9 mouse cellular contexts compared by ENCODE assay signal in genomic region chr10:23811635-23812437, GRCm38 (mm10). TPM values are rescaled to one million over a fixed set of nuclear protein-coding genes. Genes with fewer than 3 reads are reported as not detected.
DNase-seq lines count a peak whose midpoint lies in the region; ATAC-seq and TF ChIP-seq lines count a peak whose summit lies in the region.
"Had no signal": no experiment of that assay in that cellular context is flagged by ENCODE, and none has a peak within 500 bp of the region (broad histone marks: within the 10 kb centered on the region; RNA-seq: fewer than 3 reads in every experiment).

No protein-coding gene starts in this region.

- ATAC-seq in forebrain, postnatal 0 days: peak; percentile 64
- ATAC-seq in intestine, embryonic 16.5 days: peak; percentile 80
- no peak for ATAC-seq in liver, embryonic 13.5 days (ENCODE audit: low read depth)

- peak; percentile 88 for TF ChIP-seq CTCF in forebrain, postnatal 0 days (IDR thresholded peaks at IDR 0.05; ENCODE audit: low read depth)

- peaks cover 6% of the 10 kb centered on the region; the same call in 1 of the 2 replicates for H3K36me3 ChIP-seq in forebrain, postnatal 0 days (ENCODE audit: insufficient read depth)
- H3K36me3 ChIP-seq in intestine, embryonic 16.5 days (ENCODE audit: control insufficient read depth, insufficient read depth, low read length): no peaks in the 10 kb centered on the region
- 0 out of 2 replicates have a peak, but pooled peaks cover 3% of the 10 kb centered on the region for H3K36me3 ChIP-seq in liver, embryonic 13.5 days

- H3K9ac ChIP-seq in forebrain, postnatal 0 days: no peak overlapping the region
- no peak overlapping the region for H3K9ac ChIP-seq in intestine, embryonic 16.5 days (ENCODE audit: low read depth, low read length)
- no peak overlapping the region for H3K9ac ChIP-seq in liver, embryonic 13.5 days

- H3K4me2 ChIP-seq in forebrain, postnatal 0 days (ENCODE audit: low read depth): no peak overlapping the region
- no peak overlapping the region for H3K4me2 ChIP-seq in intestine, embryonic 16.5 days (ENCODE audit: low read depth, low read length)
- no peak overlapping the region for H3K4me2 ChIP-seq in liver, embryonic 13.5 days

- DNase-seq in urinary bladder, postnatal 10 days (ENCODE audit: low spot score): peak; percentile 21
- DNase-seq in urinary bladder, adult 2 months (ENCODE audit: low spot score): no peak
- DNase-seq in c-Kit-positive CD71-positive TER-119-positive erythroid progenitor cells, embryonic 14.5 days (ENCODE audit: low spot score): peak; percentile 53
- DNase-seq in forebrain, postnatal 0 days: peak; percentile 83
- peak; percentile 29 for DNase-seq in liver, embryonic 13.5 days
- DNase-seq in ovary, adult 18-20 months (ENCODE audit: low spot score): peak; percentile 5
- peak; percentile 23 to 68 for DNase-seq in thymus, postnatal 10 days (ENCODE audit: low spot score in 2 of 2)

- 75% methylated on average over 8 of the region's 12 CpGs for WGBS in forebrain, postnatal 0 days
- 54% methylated on average over 9 of the region's 12 CpGs for WGBS in intestine, embryonic 16.5 days
- 47% methylated on average over 9 of the region's 12 CpGs for WGBS in liver, embryonic 13.5 days (ENCODE audit: insufficient replicate concordance)

- no peak overlapping the region for H3K27ac ChIP-seq in forebrain, postnatal 0 days (ENCODE audit: low read depth, low read length)
- H3K27ac ChIP-seq in intestine, embryonic 16.5 days (ENCODE audit: low read length): no peak overlapping the region; the same call in 1 of the 2 replicates
- no peak overlapping the region for H3K27ac ChIP-seq in liver, embryonic 13.5 days

- no peaks in the 10 kb centered on the region for H3K9me3 ChIP-seq in forebrain, postnatal 0 days (ENCODE audit: low read length)
- no peaks in the 10 kb centered on the region for H3K9me3 ChIP-seq in intestine, embryonic 16.5 days (ENCODE audit: control insufficient read depth, low read length)
- H3K9me3 ChIP-seq in liver, embryonic 13.5 days (replicated peaks): no peaks in the 10 kb centered on the region

- H3K4me3 ChIP-seq in forebrain, postnatal 0 days (ENCODE audit: low read depth, low read length): no peak overlapping the region
- H3K4me3 ChIP-seq in intestine, embryonic 16.5 days (ENCODE audit: low read length): no peak overlapping the region
- no peak overlapping the region for H3K4me3 ChIP-seq in liver, embryonic 13.5 days (replicated peaks)
- H3K4me3 ChIP-seq: erythroblast, embryonic 14.5 days had no signal

- H3K4me1 ChIP-seq in forebrain, postnatal 0 days (ENCODE audit: insufficient read depth): no peaks in the 10 kb centered on the region
- H3K4me1 ChIP-seq in intestine, embryonic 16.5 days (ENCODE audit: control insufficient read depth, insufficient read depth, low read length): no peaks in the 10 kb centered on the region
- no peaks in the 10 kb centered on the region for H3K4me1 ChIP-seq in liver, embryonic 13.5 days (replicated peaks)

- no peaks in the 10 kb centered on the region for H3K27me3 ChIP-seq in forebrain, postnatal 0 days (ENCODE audit: insufficient read depth, low read length)
- no peaks in the 10 kb centered on the region for H3K27me3 ChIP-seq in intestine, embryonic 16.5 days (replicated peaks; ENCODE audit: control insufficient read depth, insufficient read depth, low read length)
- H3K27me3 ChIP-seq in liver, embryonic 13.5 days: no peaks in the 10 kb centered on the region

RNA-seq across cellular contexts. Expression of gene Slc18b1, which starts 15.1 kb away (rescaled TPM):
- 25.8 and 35.6 TPM in 2 replicates for polyA plus RNA-seq in urinary bladder, adult 2 months (2012; rRNA removed)
- total RNA-seq in forebrain, postnatal 0 days (2014; rRNA removed): 14.6 and 18.2 TPM in 2 replicates
- 13.2 and 15.0 TPM in 2 replicates for polyA plus RNA-seq in forebrain, postnatal 0 days (2015; fragmentation: Nextera tagmentation; extraction: Ambion mirVana)
- polyA plus RNA-seq in intestine, embryonic 16.5 days (2015; fragmentation: Nextera tagmentation; extraction: Ambion mirVana): 21.2 and 21.4 TPM in 2 replicates
- 2.1 and 2.9 TPM in 2 replicates for polyA plus RNA-seq in liver, embryonic 13.5 days (2015; fragmentation: Nextera tagmentation; extraction: Ambion mirVana)

RNA-seq across cellular contexts. Expression of gene Rps12, which starts 24.8 kb away (rescaled TPM):
- polyA plus RNA-seq in urinary bladder, adult 2 months (2012; rRNA removed): 4,107 and 4,241 TPM in 2 replicates
- 2,036 and 2,577 TPM in 2 replicates for total RNA-seq in forebrain, postnatal 0 days (2014; rRNA removed)
- polyA plus RNA-seq in forebrain, postnatal 0 days (2015; fragmentation: Nextera tagmentation; extraction: Ambion mirVana): 134 and 170 TPM in 2 replicates
- 161 and 175 TPM in 2 replicates for polyA plus RNA-seq in intestine, embryonic 16.5 days (2015; fragmentation: Nextera tagmentation; extraction: Ambion mirVana)
- polyA plus RNA-seq in liver, embryonic 13.5 days (2015; fragmentation: Nextera tagmentation; extraction: Ambion mirVana): 206 and 209 TPM in 2 replicates

RNA-seq across cellular contexts. Expression of gene Vnn3, which starts 39.4 kb away (rescaled TPM):
- 0.44 and 0.94 TPM in 2 replicates for polyA plus RNA-seq in urinary bladder, adult 2 months (2012; rRNA removed)
- 0.10 TPM in 1 of 2 replicates, not detected in the other for total RNA-seq in forebrain, postnatal 0 days (2014; rRNA removed)
- 0.10 TPM in 1 of 2 replicates, not detected in the other for polyA plus RNA-seq in forebrain, postnatal 0 days (2015; fragmentation: Nextera tagmentation; extraction: Ambion mirVana)
- 0.21 and 0.31 TPM in 2 replicates for polyA plus RNA-seq in intestine, embryonic 16.5 days (2015; fragmentation: Nextera tagmentation; extraction: Ambion mirVana)
- polyA plus RNA-seq in liver, embryonic 13.5 days (2015; fragmentation: Nextera tagmentation; extraction: Ambion mirVana): 0.28 and 0.42 TPM in 2 replicates
- polyA plus RNA-seq: erythroblast, embryonic 14.5 days had no signal

Comparison
In these comparisons a context has a peak if more than half of its experiments do, and no peak if none do; other contexts are left out.
1. RNA of gene Rps12, which starts 24.8 kb away (polyA plus RNA-seq): 4,107 to 4,241 TPM in urinary bladder, adult 2 months; 206 to 209 TPM in liver, embryonic 13.5 days, 161 to 175 TPM in intestine, embryonic 16.5 days and 134 to 170 TPM in forebrain, postnatal 0 days; every median in the first group is over 10 times any median in the second.